Mouse (Mus musculus) CH12.LX (cell line): ENCODE results near the gene Prdm5. TPM values are rescaled to one million over a fixed set of nuclear protein-coding genes. Genes with fewer than 3 reads are reported as not detected.
A peak's percentile ranks its signal among the peaks of the same experiment; 100 is the strongest.

Source experiments
- DNase-seq: peaks from one replicate; pipeline ENCODE4 v3.0.0-alpha.2; 2013; ENCODE audit errors: extremely low read depth
- H3K27ac ChIP-seq: 2 replicates; pipeline ENCODE4 v1.5.1; 2012; ENCODE audit warnings: low read depth, mild to moderate bottlenecking, control low read depth, moderate library complexity; ENCODE audit not compliant: insufficient read depth
- H3K27me3 ChIP-seq: replicated peaks from 2 replicates; pipeline ENCODE3; 2012; ENCODE audit warnings: inconsistent platforms
- H3K36me3 ChIP-seq, 2 experiments: replicated peaks in 1 of 2; 2 replicates each; pipeline versions ENCODE3 to v1.6.1; 2012; ENCODE audit warnings: inconsistent platforms in 1 of 2, low read length in 1 of 2, mild to moderate bottlenecking in 1 of 2, mixed read lengths in 1 of 2, moderate library complexity in 1 of 2; ENCODE audit not compliant: control insufficient read depth in 1 of 2, insufficient read depth in 1 of 2
- H3K4me1 ChIP-seq, 2 experiments: 2 replicates each; pipeline ENCODE4 v1.6.1; 2012; ENCODE audit warnings: inconsistent platforms in 1 of 2, moderate library complexity in 1 of 2; ENCODE audit not compliant: insufficient read depth in 2 of 2, control insufficient read depth in 1 of 2
- H3K4me2 ChIP-seq: 2 replicates; pipeline ENCODE4 v1.6.1; 2012; ENCODE audit warnings: low read depth, mild to moderate bottlenecking, control low read depth; ENCODE audit not compliant: poor library complexity, insufficient read depth, severe bottlenecking
- H3K4me3 ChIP-seq, 3 experiments: fragments of 150-350 bp in 1 of 3; sonication (generic) in 1 of 3; replicated peaks in 1 of 3; 2 replicates each; pipeline versions ENCODE3 to v1.5.1; 2011 to 2012; ENCODE audit warnings: low read depth in 2 of 3, low read length in 2 of 3, mild to moderate bottlenecking in 2 of 3, moderate library complexity in 2 of 3, control low read depth in 1 of 3, improper control_type of control experiment in 1 of 3, inconsistent platforms in 1 of 3, mixed read lengths in 1 of 3; ENCODE audit not compliant: poor library complexity in 1 of 3
- H3K79me2 ChIP-seq: replicated peaks from 2 replicates; pipeline ENCODE4 v1.6.1; 2012; ENCODE audit warnings: mild to moderate bottlenecking, moderate library complexity; ENCODE audit not compliant: control insufficient read depth, poor library complexity, insufficient read depth, severe bottlenecking; ENCODE audit errors: extremely low read depth
- H3K9ac ChIP-seq: 2 replicates; pipeline ENCODE4 v1.6.1; 2012; ENCODE audit warnings: low read depth, mild to moderate bottlenecking, control low read depth, moderate library complexity; ENCODE audit not compliant: insufficient read depth
- H3K9me3 ChIP-seq: replicated peaks from 2 replicates; pipeline ENCODE3; 2012; ENCODE audit warnings: low read length, inconsistent platforms, mixed read lengths
- BHLHE40 ChIP-seq: IDR thresholded peaks from 2 replicates; pipeline ENCODE4 v1.6.1; 2011; ENCODE audit warnings: mild to moderate bottlenecking, low read depth, low read length, improper control_type of control experiment
- CHD1 ChIP-seq: IDR thresholded peaks from 2 replicates; pipeline ENCODE4 v1.6.1; 2012; ENCODE audit warnings: low read depth, low read length, improper control_type of control experiment, inconsistent platforms
- CHD2 ChIP-seq: IDR thresholded peaks from 2 replicates; pipeline ENCODE4 v1.6.1; 2011; ENCODE audit warnings: low read length, improper control_type of control experiment
- EP300 ChIP-seq: IDR thresholded peaks from 2 replicates; pipeline ENCODE4 v1.6.1; 2011; ENCODE audit warnings: low read length, improper control_type of control experiment
- HCFC1 ChIP-seq: IDR thresholded peaks from 2 replicates; pipeline ENCODE4 v1.6.1; 2012; ENCODE audit warnings: low read depth, mild to moderate bottlenecking, inconsistent platforms, low read length, improper control_type of control experiment
- IRF4 ChIP-seq: IDR thresholded peaks from 2 replicates; pipeline ENCODE4 v1.6.1; 2014; ENCODE audit warnings: low read depth, mild to moderate bottlenecking, inconsistent platforms, low read length, improper control_type of control experiment
- KAT2A ChIP-seq: IDR thresholded peaks from 2 replicates; pipeline ENCODE4 v1.6.1; 2012; ENCODE audit warnings: low read length, improper control_type of control experiment, inconsistent platforms; ENCODE audit not compliant: insufficient replicate concordance
- MAFK ChIP-seq: IDR thresholded peaks from 2 replicates; pipeline ENCODE4 v1.6.1; 2011; ENCODE audit warnings: low read length, improper control_type of control experiment; ENCODE audit not compliant: insufficient replicate concordance
- MAX ChIP-seq: IDR thresholded peaks from 2 replicates; pipeline ENCODE4 v1.6.1; 2011; ENCODE audit warnings: low read length, improper control_type of control experiment
- MAZ ChIP-seq: IDR thresholded peaks from 2 replicates; pipeline ENCODE4 v1.6.1; 2012; ENCODE audit warnings: low read depth, mild to moderate bottlenecking, inconsistent platforms, low read length, improper control_type of control experiment, moderate library complexity
- MEF2A ChIP-seq: IDR thresholded peaks from 2 replicates; pipeline ENCODE4 v1.6.1; 2014; ENCODE audit warnings: low read depth, mild to moderate bottlenecking, inconsistent platforms, low read length, improper control_type of control experiment, borderline replicate concordance
- MXI1 ChIP-seq: IDR thresholded peaks from 2 replicates; pipeline ENCODE4 v1.6.1; 2011; ENCODE audit warnings: mild to moderate bottlenecking, low read depth, low read length, improper control_type of control experiment
- MYC ChIP-seq: IDR thresholded peaks from 2 replicates; pipeline ENCODE4 v1.6.1; 2011; ENCODE audit warnings: low read depth, mild to moderate bottlenecking, improper control_type of control experiment, low read length
- NELFE ChIP-seq: IDR thresholded peaks from 2 replicates; pipeline ENCODE4 v1.6.1; 2011; ENCODE audit warnings: low read depth, low read length, improper control_type of control experiment
- NRF1 ChIP-seq: IDR thresholded peaks from 2 replicates; pipeline ENCODE4 v1.6.1; 2014; ENCODE audit warnings: low read depth, mild to moderate bottlenecking, inconsistent platforms, low read length, improper control_type of control experiment, moderate library complexity
- PAX5 ChIP-seq: IDR thresholded peaks from 2 replicates; pipeline ENCODE4 v1.6.1; 2012; ENCODE audit warnings: low read length, inconsistent platforms, mixed read lengths
- POLR2A ChIP-seq: IDR thresholded peaks from 2 replicates; pipeline ENCODE4 v1.6.1; 2011; ENCODE audit warnings: low read depth, mild to moderate bottlenecking, improper control_type of control experiment, low read length
- POLR2AphosphoS2 ChIP-seq: IDR thresholded peaks from 2 replicates; pipeline ENCODE4 v1.6.1; 2011; ENCODE audit warnings: low read depth, low read length, improper control_type of control experiment
- RAD21 ChIP-seq: IDR thresholded peaks from 2 replicates; pipeline ENCODE4 v1.6.1; 2011; ENCODE audit warnings: low read depth, mild to moderate bottlenecking, low read length, improper control_type of control experiment, moderate library complexity
- SIN3A ChIP-seq: IDR thresholded peaks from 2 replicates; pipeline ENCODE4 v1.6.1; 2012; ENCODE audit warnings: low read length, improper control_type of control experiment, inconsistent platforms
- SMC3 ChIP-seq: IDR thresholded peaks from 2 replicates; pipeline ENCODE4 v1.6.1; 2011; ENCODE audit warnings: low read depth, low read length, improper control_type of control experiment
- TCF12 ChIP-seq: IDR thresholded peaks from 2 replicates; pipeline ENCODE4 v1.6.1; 2014; ENCODE audit warnings: low read depth, mild to moderate bottlenecking, inconsistent platforms, low read length, improper control_type of control experiment
- USF1 ChIP-seq: IDR thresholded peaks from 2 replicates; pipeline ENCODE4 v1.6.1; 2014; ENCODE audit warnings: low read depth, mild to moderate bottlenecking, inconsistent platforms, low read length, improper control_type of control experiment
- ZKSCAN1 ChIP-seq: IDR thresholded peaks from 2 replicates; pipeline ENCODE4 v1.6.1; 2012; ENCODE audit warnings: low read depth, inconsistent platforms, low read length, improper control_type of control experiment, borderline replicate concordance
- ZMIZ1 ChIP-seq: IDR thresholded peaks from 2 replicates; pipeline ENCODE4 v1.6.1; 2012; ENCODE audit warnings: low read depth, mild to moderate bottlenecking, inconsistent platforms, low read length, improper control_type of control experiment
- dilution Hi-C: fragments of 300-500 bp; cut with MboI; formaldehyde crosslinking; loops from 2 replicates; pipeline ENCODE4 v1.14.3; 2020; ENCODE audit warnings: low sequenced_read_pairs; ENCODE audit not compliant: extremely low pct_unique_long_range_greater_than_20kb, extremely low pct_ligation_motif_present
- in situ Hi-C: fragments of 300-500 bp; cut with MboI; formaldehyde crosslinking; loops from 3 replicates; pipeline ENCODE4 v1.14.3; 2019; ENCODE audit warnings: low sequenced_read_pairs, low pct_ligation_motif_present, low pct_unique_long_range_greater_than_20kb, mixed read lengths
- polyA plus RNA-seq: library from polyadenylated mRNA; unstranded; fragments of >175 nt; gene quantifications from 2 replicates; pipeline ENCODE4 v1.2.1, GENCODE M21; 2012; ENCODE audit warnings: low read depth; ENCODE audit not compliant: insufficient read length
- total RNA-seq, 2 experiments: library from RNA; depleted of rRNA; stranded (reverse); fragments of 300-350 nt in 1 of 2; fragments of >200 nt in 1 of 2; gene quantifications; 2 replicates each; pipeline ENCODE4 v1.2.3; 2012 to 2014

Prdm5 gene
- total and polyA plus RNA-seq, 3 experiments, result not detected

- in situ Hi-C loops, result no loop called here
- peak; percentile 12 for DNase-seq
- peak overlapping the region; percentile 41 for H3K4me2 ChIP-seq
These were observed 13.7 kb upstream of the Prdm5 start for GRCm38 (mm10) chr6:65765057-65765456.

GRCm38 (mm10) chr6:65765752-65766397 is 12.9 kb upstream of the Prdm5 start:
- TF ChIP-seq ZKSCAN1, result no peak
- no peak for TF ChIP-seq CHD2
- no peak for TF ChIP-seq SIN3A
- TF ChIP-seq MXI1, result no peak
- no peak for TF ChIP-seq CHD1
- TF ChIP-seq TCF12, result no peak
- TF ChIP-seq SMC3, result no peak
- no peak for TF ChIP-seq RAD21
- TF ChIP-seq MAX, result no peak
- TF ChIP-seq BHLHE40, result no peak
- TF ChIP-seq MEF2A, result no peak
- dilution Hi-C loops (no loop called here), in situ Hi-C loops (no loop called here)
- H3K4me3 ChIP-seq, result no peak overlapping the region
- H3K27ac ChIP-seq, result no peak overlapping the region
- no peak overlapping the region for H3K9ac ChIP-seq
- no peaks in the 10 kb centered on the region for H3K79me2 ChIP-seq
- H3K27me3 ChIP-seq, result no peaks in the 10 kb centered on the region
- no peak for DNase-seq
- H3K4me1 ChIP-seq, result peaks cover 2 to 12% of the 10 kb centered on the region in 2 experiments; a peak in 3 of 4 replicates
- no peaks in the 10 kb centered on the region for H3K36me3 ChIP-seq
- H3K9me3 ChIP-seq, result no peaks in the 10 kb centered on the region
- H3K4me2 ChIP-seq, result no peak overlapping the region

More at GRCm38 (mm10) chr6:65765057-65765456, 13.7 kb upstream of the Prdm5 start:
- H3K9ac ChIP-seq, result 0 out of 2 replicates have a peak overlapping the region, but pooled peaks have one; percentile 5
- no peak overlapping the region for H3K27ac ChIP-seq
- no peak overlapping the region for H3K4me3 ChIP-seq
- H3K79me2 ChIP-seq, result no peaks in the 10 kb centered on the region
- no peaks in the 10 kb centered on the region for H3K36me3 ChIP-seq
- no peaks in the 10 kb centered on the region for H3K9me3 ChIP-seq
- TF ChIP-seq MAZ (no peak), SMC3 (no peak), POLR2AphosphoS2 (no peak), EP300 (no peak), ZMIZ1 (no peak), NRF1 (no peak), MYC (no peak), USF1 (no peak), KAT2A (no peak), HCFC1 (no peak), PAX5 (no peak), POLR2A (no peak), MAFK (no peak), NELFE (no peak), RAD21 (no peak), IRF4 (no peak), MEF2A (no peak)
- H3K4me1 ChIP-seq, result peaks cover 2 to 12% of the 10 kb centered on the region in 2 experiments; a peak in 3 of 4 replicates
- dilution Hi-C loops, result no loop called here
- no peaks in the 10 kb centered on the region for H3K27me3 ChIP-seq
